Mouse (Mus musculus) lung, adult 2 months (tissue): ENCODE results near the gene Gm6034. TPM values are rescaled to one million over a fixed set of nuclear protein-coding genes. Genes with fewer than 3 reads are reported as not detected.
"Not testable (repeated sequence)": the region's sequence is repeated elsewhere in the genome, so short reads cannot be mapped to it uniquely, and the experiment has no call there.

ENCODE experiments used
- DNase-seq: peaks from one replicate; pipeline ENCODE4 v3.0.0; 2022
- H3K4me1 ChIP-seq: fragments of 200-500 bp; 2 replicates; pipeline ENCODE4 v1.6.1; 2011; ENCODE audit warnings: low read length; ENCODE audit not compliant: control insufficient read depth, insufficient read depth
- H3K4me3 ChIP-seq: fragments of 200-500 bp; replicated peaks from 2 replicates; pipeline ENCODE3; 2011; ENCODE audit warnings: low read depth, mild to moderate bottlenecking, control low read depth, low read length; ENCODE audit errors: extremely low read depth
- CTCF ChIP-seq: fragments of 200-500 bp; IDR thresholded peaks from 2 replicates; pipeline ENCODE4 v1.5.1; 2011; ENCODE audit warnings: mild to moderate bottlenecking, low read length, control low read depth; ENCODE audit not compliant: insufficient read depth
- POLR2A ChIP-seq: fragments of 200-500 bp; IDR thresholded peaks from 2 replicates; pipeline ENCODE4 v1.6.1; 2011; ENCODE audit warnings: low read depth, mild to moderate bottlenecking, control low read depth, low read length, borderline replicate concordance; ENCODE audit errors: extremely low read depth
- WGBS: fragments of 180-500 bp; shearing (Covaris S2); methylation state at CpG from one replicate; pipeline ENCODE4 v1.1.7; 2018; 5-methylcytosine and 5-hydroxymethylcytosine counted together
- polyA plus RNA-seq: library from polyadenylated mRNA; depleted of rRNA; stranded (reverse); fragments of >200 nt; gene quantifications from 2 replicates; pipeline ENCODE4 v1.2.3, GENCODE M21; 2012; rRNA removed

Gene Gm6034
- polyA plus RNA-seq, 1 experiment: not detected

DNA sequence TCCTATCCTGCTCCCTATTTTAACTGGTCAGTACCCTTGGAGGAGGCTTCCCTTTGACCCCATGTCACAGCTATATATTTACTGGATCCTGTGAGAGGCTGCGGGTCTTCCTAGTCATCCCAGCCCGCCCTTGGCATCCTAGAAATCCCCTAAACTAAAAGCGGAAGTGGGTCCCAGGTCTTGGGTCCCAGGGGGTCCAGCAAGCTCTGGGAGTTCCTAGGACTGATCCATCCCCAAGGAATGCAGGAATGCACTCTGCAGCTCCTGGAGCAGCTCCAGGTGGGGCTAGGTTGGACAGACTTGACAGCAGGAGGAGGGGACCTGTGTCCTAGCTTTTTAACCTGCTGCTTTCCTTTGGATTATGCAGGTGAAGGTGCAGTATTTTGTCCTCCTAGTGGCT is 51.2 kb downstream of the Gm6034 start:
- DNase-seq: no peak
- Histone ChIP-seq H3K4me1 (no peaks in the 10 kb centered on the region), H3K4me3 (no peak overlapping the region)
- WGBS: 28% methylated on average over 3 of the region's 3 CpGs
- TF ChIP-seq POLR2A: no peak
- no peak for TF ChIP-seq CTCF

GRCm38 (mm10) chr17:36099603-36100002 is 56.8 kb downstream of the Gm6034 start:
- not testable (repeated sequence) for H3K4me1 ChIP-seq
- 65% methylated on average over 2 of the region's 2 CpGs for WGBS

GRCm38 (mm10) chr17:36102091-36102490 is 59.3 kb downstream of the Gm6034 start:
- DNase-seq: not testable (repeated sequence)

More at GRCm38 (mm10) chr17:36099603-36100002, 56.8 kb downstream of the Gm6034 start:
- H3K4me3 ChIP-seq, DNase-seq: not testable (repeated sequence)

More at GRCm38 (mm10) chr17:36102091-36102490, 59.3 kb downstream of the Gm6034 start:
- H3K4me1 ChIP-seq, H3K4me3 ChIP-seq: not testable (repeated sequence)
- WGBS: 88% methylated on average over 12 of the region's 12 CpGs

Other genes starting within 250 kb of the Gm6034 start
- gene Ier3, start 221.3 kb upstream of the Gm6034 start, polyA plus RNA-seq: 133 TPM in 2 replicates
- gene Flot1, start 219.7 kb upstream of the Gm6034 start, polyA plus RNA-seq: 81.9 and 89.7 TPM in 2 replicates
- 258 and 298 TPM in 2 replicates for gene Tubb5, start 204.7 kb upstream of the Gm6034 start, polyA plus RNA-seq
- 6.8 and 8.2 TPM in 2 replicates for gene Mdc1, start 201.4 kb upstream of the Gm6034 start, polyA plus RNA-seq
- gene Nrm, start 181.6 kb upstream of the Gm6034 start, polyA plus RNA-seq: 16.5 and 26.2 TPM in 2 replicates
- 53.9 and 61.5 TPM in 2 replicates for gene Ppp1r18, start 177.4 kb upstream of the Gm6034 start, polyA plus RNA-seq
- gene Dhx16, start 163.1 kb upstream of the Gm6034 start, polyA plus RNA-seq: 62.8 and 70.1 TPM in 2 replicates
- 36.1 and 38.1 TPM in 2 replicates for gene 2310061I04Rik, start 145.5 kb upstream of the Gm6034 start, polyA plus RNA-seq
- 49.4 and 57.7 TPM in 2 replicates for gene Atat1, start 132.9 kb upstream of the Gm6034 start, polyA plus RNA-seq
- gene Mrps18b, start 126.6 kb upstream of the Gm6034 start, polyA plus RNA-seq: 30.4 and 43.8 TPM in 2 replicates
- gene Ppp1r10, start 126.5 kb upstream of the Gm6034 start, polyA plus RNA-seq: 27.4 and 28.6 TPM in 2 replicates
- 56.3 and 60.6 TPM in 2 replicates for gene Abcf1, start 73.2 kb upstream of the Gm6034 start, polyA plus RNA-seq
- 34.1 and 37.1 TPM in 2 replicates for gene Gnl1, start 63.1 kb upstream of the Gm6034 start, polyA plus RNA-seq
- gene Prr3, start 62.7 kb upstream of the Gm6034 start, polyA plus RNA-seq: 16.0 and 19.0 TPM in 2 replicates
- 9.2 and 16.5 TPM in 2 replicates for gene H2-T24, start 22.4 kb upstream of the Gm6034 start, polyA plus RNA-seq
- gene H2-T23, start 10.1 kb upstream of the Gm6034 start, polyA plus RNA-seq: 180 and 232 TPM in 2 replicates
- gene H2-T22, start 214 bp upstream of the Gm6034 start, polyA plus RNA-seq: 53.9 and 55.1 TPM in 2 replicates
- gene Gm11127, start 15.4 kb downstream of the Gm6034 start, polyA plus RNA-seq: not detected in 2 replicates
- 0.22 and 0.29 TPM in 2 replicates for gene Gm19684, start 78.7 kb downstream of the Gm6034 start, polyA plus RNA-seq
- gene Gm7030, start 86.5 kb downstream of the Gm6034 start, polyA plus RNA-seq: not detected in 2 replicates
- gene Gm8909, start 125.6 kb downstream of the Gm6034 start, polyA plus RNA-seq: 0.62 and 1.2 TPM in 2 replicates
- gene H2-T3, start 147.3 kb downstream of the Gm6034 start, polyA plus RNA-seq: 0.05 TPM in 1 of 2 replicates, not detected in the other
- 67.6 and 80.1 TPM in 2 replicates for gene Rpp21, start 215.1 kb downstream of the Gm6034 start, polyA plus RNA-seq
- 14.9 and 15.6 TPM in 2 replicates for gene Trim39, start 229.3 kb downstream of the Gm6034 start, polyA plus RNA-seq
- gene H2-M10.2, start 243.5 kb downstream of the Gm6034 start, polyA plus RNA-seq: not detected in 2 replicates